Mouse (Mus musculus): ENCODE measurements around the gene Pih1d3.

- no peak for TF ChIP-seq CTCF (IDR thresholded peaks at IDR 0.05; ENCODE audit: low read depth, low read length)
- TF ChIP-seq POLR2A (IDR thresholded peaks at IDR 0.05; ENCODE audit: borderline replicate concordance, low read depth, low read length): no peak
These were observed 32.3 kb upstream of the Pih1d3 start for GRCm38 (mm10) chr1:31190237-31190866.

Measured in bone marrow macrophage, adult 2 months (primary cell).